ENCODE assay signal across 11 mouse cellular contexts in the genomic region with DNA sequence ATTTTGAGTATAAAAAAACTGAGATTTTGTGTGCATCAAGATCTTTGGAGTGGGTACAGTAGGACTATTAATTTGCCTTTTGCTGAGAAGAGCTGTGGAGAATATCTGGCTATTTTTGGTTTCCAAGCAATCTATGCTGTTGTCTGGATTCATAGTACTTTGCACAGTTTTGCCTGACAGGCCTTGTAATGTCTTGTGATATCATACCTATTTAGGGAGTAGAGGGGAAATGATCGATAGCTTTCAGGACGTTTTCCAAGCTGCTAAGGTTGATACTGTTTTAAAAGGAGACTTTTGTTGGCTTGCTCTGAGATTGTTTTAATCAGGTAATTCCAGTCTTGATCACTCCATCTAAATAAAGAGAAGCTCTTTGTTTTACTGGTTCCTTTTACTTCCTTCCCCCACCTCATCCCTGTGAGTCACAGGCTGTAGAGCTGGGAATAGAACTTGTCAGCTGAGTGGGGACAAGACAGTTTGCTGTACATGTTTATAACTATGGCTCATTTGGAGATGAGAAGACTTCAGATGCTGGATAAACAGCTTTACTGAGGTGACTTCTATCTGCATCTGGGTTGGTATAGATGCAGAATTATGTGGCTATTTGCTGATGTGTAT. TPM values are rescaled to one million over a fixed set of nuclear protein-coding genes. Genes with fewer than 3 reads are reported as not detected.
A peak's percentile ranks its signal among the peaks of the same experiment; 100 is the strongest.
DNase-seq lines count a peak whose midpoint lies in the region; TF ChIP-seq lines count a peak whose summit lies in the region.
"Had no signal": no experiment of that assay in that cellular context is flagged by ENCODE, and none has a peak within 500 bp of the region (broad histone marks: within the 10 kb centered on the region; RNA-seq: fewer than 3 reads in every experiment).

No protein-coding gene starts in this region.

- no peak for TF ChIP-seq CTCF in layer of hippocampus, adult 2 months (conservative IDR thresholded peaks at IDR 0.05)
- TF ChIP-seq CTCF in cortical plate, adult 2 months (IDR thresholded peaks at IDR 0.05; ENCODE audit: extremely low read depth, insufficient read depth, low read length): no peak

- TF ChIP-seq POLR2A in cortical plate, adult 2 months (IDR thresholded peaks at IDR 0.05; ENCODE audit: extremely low read depth, insufficient read depth, low read length): no peak

- intact Hi-C loops in left cerebral cortex, postnatal 14 days (cut with DNase I): loop anchor here (10.0 kb wide), 1 partner anchor 91 kb away; no protein-coding TSS in a partner anchor

- peak overlapping the region; percentile 95 for H3K27ac ChIP-seq in layer of hippocampus, adult 2 months
- peak overlapping the region; percentile 89 for H3K27ac ChIP-seq in cortical plate, adult 2 months (ENCODE audit: insufficient read depth, low read length)

- H3K4me3 ChIP-seq in layer of hippocampus, adult 2 months: peak overlapping the region; percentile 36
- peak overlapping the region; percentile 14 for H3K4me3 ChIP-seq in cortical plate, adult 2 months (ENCODE audit: insufficient read depth, low read length)
- H3K4me3 ChIP-seq: embryonic facial prominence, embryonic 13.5 days; liver, embryonic 13.5 days had no signal

- peak; percentile 30 for DNase-seq in cerebellum, adult 9-11 months
- DNase-seq in cerebellum, postnatal 36 days: no peak
- DNase-seq in layer of hippocampus, adult 2 months (ENCODE audit: low spot score in 2 of 2): peak; percentile 23 to 58
- DNase-seq in layer of hippocampus, postnatal 36 days: no peak
- peak; percentile 45 to 67 for DNase-seq in left cerebral cortex, postnatal 14 days (ENCODE audit: low spot score in 2 of 2)
- no peak for DNase-seq in embryo, embryonic 10 days (ENCODE audit: low spot score)
- no peak for DNase-seq in kidney, adult 9 months
- DNase-seq: B cell, adult 2 months had no signal

- H3K4me1 ChIP-seq in cortical plate, adult 2 months (ENCODE audit: control insufficient read depth, insufficient read depth, low read length): peaks cover 5% of the 10 kb centered on the region

RNA-seq across cellular contexts. Expression of a gene that starts 25.4 kb away (rescaled TPM):
- 100 to 1,000 TPM; 145 to 147 TPM for total RNA-seq in layer of hippocampus, adult 2 months (2021)
- total RNA-seq in layer of hippocampus, postnatal 36 days (2021): 100 to 1,000 TPM; 148 to 152 TPM
- polyA plus RNA-seq in cortical plate, adult 2 months (2012; rRNA removed): 102 and 107 TPM in 2 replicates
- total RNA-seq in left cerebral cortex, postnatal 14 days (2021): 100 to 1,000 TPM; 134 to 147 TPM

Comparison
In these comparisons a context has a peak if more than half of its experiments do, and no peak if none do; other contexts are left out.
1. DNase-seq: peak in cerebellum, adult 9-11 months (single experiment), layer of hippocampus, adult 2 months (2 of 2) and left cerebral cortex, postnatal 14 days (2 of 2); none in cerebellum, postnatal 36 days (0 of 2), layer of hippocampus, postnatal 36 days (0 of 2), embryo, embryonic 10 days (single experiment) and kidney, adult 9 months (single experiment).